Mouse (Mus musculus) hindbrain, postnatal 0 days (tissue): Measurements from ENCODE around the gene Zswim1. TPM values are rescaled to one million over a fixed set of nuclear protein-coding genes. Genes with fewer than 3 reads are reported as not detected.
"Not testable (repeated sequence)": the region's sequence is repeated elsewhere in the genome, so short reads cannot be mapped to it uniquely, and the experiment has no call there.

Source experiments
- ATAC-seq: fragments of 200-750 bp; cut with Nextera tagmentation; 2 replicates; pipeline ENCODE4 v1.8.0; 2017; ENCODE audit warnings: mild to moderate bottlenecking, moderate TSS enrichment, moderate library complexity
- DNase-seq: peaks from one replicate; pipeline ENCODE4 v3.0.0-alpha.2; 2015; ENCODE audit warnings: low spot score
- H3K27ac ChIP-seq: fragments of 300-500 bp; sonication (generic); 2 replicates; pipeline ENCODE4 v1.5.1; 2014; ENCODE audit warnings: mild to moderate bottlenecking
- H3K27me3 ChIP-seq: fragments of 300-500 bp; sonication (generic); 2 replicates; pipeline ENCODE4 v1.6.1; 2014; ENCODE audit warnings: low read length, mixed read lengths; ENCODE audit not compliant: insufficient read depth
- H3K36me3 ChIP-seq: fragments of 300-500 bp; sonication (generic); 2 replicates; pipeline ENCODE4 v1.6.1; 2014; ENCODE audit warnings: low read length, mixed read lengths; ENCODE audit not compliant: insufficient read depth
- H3K4me1 ChIP-seq: fragments of 300-500 bp; sonication (generic); 2 replicates; pipeline ENCODE4 v1.6.1; 2014; ENCODE audit warnings: antibody characterized with exemption, low read length, mixed read lengths; ENCODE audit not compliant: insufficient read depth
- H3K4me2 ChIP-seq: fragments of 300-500 bp; sonication (generic); 2 replicates; pipeline ENCODE4 v1.6.1; 2014; ENCODE audit warnings: low read depth, mild to moderate bottlenecking, low read length, moderate library complexity, mixed read lengths
- H3K4me3 ChIP-seq: fragments of 300-500 bp; sonication (generic); 2 replicates; pipeline ENCODE4 v1.5.1; 2014; ENCODE audit warnings: low read length
- H3K9ac ChIP-seq: fragments of 300-500 bp; sonication (generic); replicated peaks from 2 replicates; pipeline ENCODE4 v1.6.1; 2014; ENCODE audit warnings: mild to moderate bottlenecking, low read length, moderate library complexity, mixed read lengths
- H3K9me3 ChIP-seq: fragments of 300-500 bp; sonication (generic); 2 replicates; pipeline ENCODE4 v1.6.1; 2016; ENCODE audit warnings: low read length, mixed read lengths
- CTCF ChIP-seq: IDR thresholded peaks from 2 replicates; pipeline ENCODE4 v1.5.1; 2016; ENCODE audit warnings: antibody characterized with exemption, control low read depth, low read depth
- WGBS: fragments of 180-500 bp; shearing (Covaris S2); extraction: QIAGEN DNeasy Blood & Tissue Kit; methylation state at CpG from one replicate; pipeline ENCODE4 v1.1.7; 2014; 5-methylcytosine and 5-hydroxymethylcytosine counted together
- polyA plus RNA-seq: library from polyadenylated mRNA; unstranded; fragments of >200 nt; fragmentation: Nextera tagmentation; extraction: Ambion mirVana; gene quantifications from 2 replicates; pipeline ENCODE4 v1.2.1, GENCODE M21; 2015
- total RNA-seq: library from RNA; depleted of rRNA; stranded (reverse); fragments of >200 nt; gene quantifications from 2 replicates; pipeline ENCODE4 v1.2.3, GENCODE M21; 2014

Gene Zswim1
- total and polyA plus RNA-seq, 2 experiments from 2014 or later: 24.6 to 29.0 TPM

DNA sequence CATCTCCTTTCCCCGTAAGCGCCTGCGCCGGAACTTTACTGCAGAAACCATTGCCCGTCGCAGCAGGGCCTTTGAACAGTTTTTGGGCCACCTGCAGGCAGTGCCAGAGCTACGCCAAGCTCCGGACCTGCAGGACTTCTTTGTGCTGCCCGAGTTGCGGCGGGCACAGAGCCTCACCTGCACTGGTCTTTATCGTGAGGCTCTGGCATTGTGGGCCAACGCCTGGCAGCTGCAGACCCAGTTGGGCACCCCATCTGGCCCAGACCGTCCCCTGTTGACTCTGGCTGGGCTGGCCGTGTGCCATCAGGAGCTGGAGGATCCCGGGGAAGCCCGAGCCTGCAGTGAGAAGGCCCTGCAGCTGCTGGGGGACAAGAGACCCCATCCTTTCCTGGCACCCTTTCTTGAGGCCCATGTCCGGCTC is 30.6 kb upstream of the Zswim1 start:
- WGBS: 78% methylated on average over 18 of the region's 18 CpGs
- Histone ChIP-seq H3K9me3 (no peaks in the 10 kb centered on the region), H3K4me3 (no peak overlapping the region), H3K4me1 (no peaks in the 10 kb centered on the region; the same call in 1 of the 2 replicates), H3K27ac (no peak overlapping the region), H3K9ac (no peak overlapping the region), H3K36me3 (peaks cover 33% of the 10 kb centered on the region; the same call in 1 of the 2 replicates), H3K4me2 (no peak overlapping the region), H3K27me3 (no peaks in the 10 kb centered on the region)
- DNase-seq (no peak), ATAC-seq (no peak)
- TF ChIP-seq CTCF: no peak

DNA sequence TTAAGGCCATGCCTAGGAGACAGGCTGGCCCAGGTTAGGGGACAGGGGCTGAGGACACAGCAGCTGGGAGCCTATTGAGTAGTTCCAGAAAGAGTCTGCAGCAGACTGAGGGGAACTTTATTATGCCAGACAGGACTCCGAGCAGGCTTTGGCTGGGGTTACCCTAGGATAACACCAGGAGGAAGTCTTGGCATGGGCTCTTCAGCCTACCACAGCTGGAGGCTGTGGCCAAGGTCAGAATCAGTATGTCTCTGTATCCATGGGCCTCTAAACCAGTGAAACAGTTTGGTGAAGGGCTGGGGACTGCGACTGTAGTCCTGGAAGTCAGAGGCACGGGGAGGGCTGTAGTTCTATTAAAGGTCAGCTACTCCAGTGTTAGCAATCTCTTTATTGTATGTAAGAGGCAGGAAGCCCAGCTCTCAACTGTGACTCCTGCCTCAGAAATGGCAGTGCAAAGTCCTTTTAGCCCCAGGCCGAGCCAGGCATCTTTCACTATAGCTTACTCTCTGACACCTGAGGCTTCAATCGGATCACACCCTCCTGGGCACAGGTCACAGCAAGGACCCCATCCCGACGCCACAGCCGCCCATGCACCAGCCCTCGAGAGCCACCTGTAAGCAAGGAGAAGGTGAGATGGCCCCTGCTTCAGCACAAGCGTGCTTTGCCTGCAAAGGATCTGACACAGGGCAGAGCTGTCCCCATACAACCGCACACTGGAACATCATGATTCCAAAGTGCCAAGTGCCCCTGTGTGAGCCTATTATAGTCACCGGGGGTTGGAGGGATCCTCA is 29.9 kb upstream of the Zswim1 start:
- WGBS: 88% methylated on average over 12 of the region's 12 CpGs
- ATAC-seq: no peak; the same call in 1 of the 2 replicates
- peaks cover 36% of the 10 kb centered on the region; the same call in 1 of the 2 replicates for H3K36me3 ChIP-seq

DNA sequence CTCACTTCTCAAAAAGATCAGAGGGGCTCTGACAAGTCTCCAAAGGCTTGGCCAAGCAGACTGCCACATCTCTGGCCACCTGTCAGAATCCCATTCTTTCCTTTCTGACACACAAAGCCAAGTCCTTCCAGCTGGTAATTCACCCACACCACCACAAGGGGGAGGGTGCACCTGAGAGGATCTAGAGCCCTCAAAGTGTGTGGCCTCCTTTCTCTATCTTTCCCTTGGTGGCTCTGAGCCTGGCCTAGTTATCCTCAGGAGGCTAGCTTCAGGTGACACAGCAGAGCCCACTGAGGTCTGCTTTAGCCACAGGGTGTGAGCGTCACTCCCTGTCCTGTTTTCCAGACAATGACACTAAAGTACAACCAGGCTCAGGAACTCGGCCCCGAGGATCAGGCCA is 29.2 kb upstream of the Zswim1 start:
- no peaks in the 10 kb centered on the region for H3K9me3 ChIP-seq
- no peak overlapping the region for H3K4me2 ChIP-seq
- peak; percentile 78 for TF ChIP-seq CTCF
- no peak overlapping the region for H3K4me3 ChIP-seq
- peak overlapping the region; percentile 22; the same call in 1 of the 2 replicates for H3K27ac ChIP-seq
- H3K4me1 ChIP-seq: no peaks in the 10 kb centered on the region
- peak; percentile 64 for DNase-seq
- H3K27me3 ChIP-seq: no peaks in the 10 kb centered on the region
- peak; percentile 13; the same call in 1 of the 2 replicates for ATAC-seq
- 79% methylated on average over 3 of the region's 3 CpGs for WGBS
- no peak overlapping the region for H3K9ac ChIP-seq
- peaks cover 40% of the 10 kb centered on the region; the same call in 1 of the 2 replicates for H3K36me3 ChIP-seq

More for the DNA sequence above, 29.9 kb upstream of the Zswim1 start:
- H3K9ac ChIP-seq: no peak overlapping the region
- no peak overlapping the region for H3K4me2 ChIP-seq
- no peaks in the 10 kb centered on the region for H3K9me3 ChIP-seq
- no peak for TF ChIP-seq CTCF
- no peaks in the 10 kb centered on the region for H3K4me1 ChIP-seq
- no peak for DNase-seq
- H3K4me3 ChIP-seq: no peak overlapping the region
- H3K27ac ChIP-seq: no peak overlapping the region; the same call in 1 of the 2 replicates
- H3K27me3 ChIP-seq: no peaks in the 10 kb centered on the region

DNA sequence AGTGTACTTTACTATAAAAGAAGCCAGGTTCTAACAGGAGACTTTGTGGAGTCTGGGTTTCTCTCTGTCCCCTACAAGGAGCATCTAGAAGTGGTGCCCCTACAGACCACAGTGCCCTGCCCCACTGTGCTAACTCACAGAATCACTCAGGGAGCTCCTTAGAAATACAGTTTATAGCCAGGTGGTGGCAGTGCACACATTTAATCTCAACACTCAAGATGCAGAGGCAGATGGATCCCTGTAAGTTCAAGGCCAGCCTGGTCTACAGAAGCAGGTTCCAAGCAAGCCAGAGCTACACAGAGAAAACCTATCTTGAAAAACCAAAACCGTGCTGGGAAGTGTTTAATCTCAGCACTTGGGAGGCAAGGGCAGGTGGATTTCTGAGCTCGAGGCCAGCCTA is 28.7 kb upstream of the Zswim1 start:
- Histone ChIP-seq H3K4me3 (no peak overlapping the region), H3K27me3 (no peaks in the 10 kb centered on the region), H3K9ac (no peak overlapping the region), H3K4me1 (no peaks in the 10 kb centered on the region), H3K36me3 (peaks cover 40% of the 10 kb centered on the region; the same call in 1 of the 2 replicates), H3K27ac (0 out of 2 replicates have a peak overlapping the region, but pooled peaks have one; percentile 22), H3K4me2 (no peak overlapping the region), H3K9me3 (no peaks in the 10 kb centered on the region)
- 90% methylated on average over 2 of the region's 2 CpGs for WGBS
- ATAC-seq: no peak
- peak; percentile 39 for DNase-seq
- no peak for TF ChIP-seq CTCF

DNA sequence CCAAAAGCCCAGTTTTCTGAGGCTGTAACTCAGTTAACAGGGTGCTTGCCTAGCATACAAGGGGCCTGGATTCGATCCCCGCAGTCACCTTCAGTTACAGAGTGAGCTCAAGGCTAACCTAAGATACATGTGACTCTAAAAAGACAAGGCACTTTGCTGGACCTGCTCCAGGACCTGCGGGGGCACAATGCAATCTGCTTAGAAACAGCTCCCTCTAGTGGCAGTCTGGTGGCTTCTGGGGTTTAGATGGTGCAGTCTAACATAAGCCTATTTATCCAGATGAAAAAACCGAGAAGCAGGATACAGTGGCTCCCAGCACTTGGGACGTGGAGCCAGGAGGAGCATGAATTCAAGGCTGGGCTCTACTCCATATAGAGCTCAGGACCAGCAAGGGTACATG is 28.2 kb upstream of the Zswim1 start:
- Histone ChIP-seq H3K9ac (no peak overlapping the region), H3K4me2 (no peak overlapping the region), H3K4me1 (no peaks in the 10 kb centered on the region), H3K36me3 (peaks cover 40% of the 10 kb centered on the region; the same call in 1 of the 2 replicates), H3K27me3 (no peaks in the 10 kb centered on the region), H3K27ac (no peak overlapping the region), H3K9me3 (no peaks in the 10 kb centered on the region), H3K4me3 (no peak overlapping the region)
- peak; percentile 96 for DNase-seq
- 30% methylated on average over 5 of the region's 5 CpGs for WGBS
- ATAC-seq: peak; percentile 58
- TF ChIP-seq CTCF: peak; percentile 90

DNA sequence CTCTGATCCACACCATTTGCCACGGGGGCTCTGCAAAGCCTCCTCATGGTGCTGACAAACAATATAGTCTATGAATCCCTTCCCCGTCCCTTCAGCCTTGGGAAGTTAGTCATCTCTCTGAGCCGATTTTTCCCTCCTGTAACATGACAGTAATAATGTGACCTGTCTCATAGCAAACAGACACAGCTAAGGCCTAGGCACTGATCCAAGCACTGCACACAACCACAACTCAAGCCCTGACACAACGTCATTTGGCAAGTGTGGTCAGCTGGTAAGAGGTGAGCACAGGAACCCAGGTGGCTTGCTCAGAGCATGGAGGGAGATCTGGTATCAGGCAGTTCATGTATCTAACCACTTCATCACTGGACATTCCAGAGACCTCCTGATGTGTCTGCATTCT is 26.6 kb upstream of the Zswim1 start:
- no peaks in the 10 kb centered on the region for H3K9me3 ChIP-seq
- H3K4me2 ChIP-seq: no peak overlapping the region
- DNase-seq (no peak), ATAC-seq (no peak)
- H3K27me3 ChIP-seq: no peaks in the 10 kb centered on the region
- H3K27ac ChIP-seq: no peak overlapping the region
- TF ChIP-seq CTCF: no peak
- H3K4me3 ChIP-seq: no peak overlapping the region
- no peak overlapping the region for H3K9ac ChIP-seq
- H3K36me3 ChIP-seq: peaks cover 39% of the 10 kb centered on the region; the same call in 1 of the 2 replicates
- no peaks in the 10 kb centered on the region for H3K4me1 ChIP-seq
- 86% methylated on average over 4 of the region's 4 CpGs for WGBS

DNA sequence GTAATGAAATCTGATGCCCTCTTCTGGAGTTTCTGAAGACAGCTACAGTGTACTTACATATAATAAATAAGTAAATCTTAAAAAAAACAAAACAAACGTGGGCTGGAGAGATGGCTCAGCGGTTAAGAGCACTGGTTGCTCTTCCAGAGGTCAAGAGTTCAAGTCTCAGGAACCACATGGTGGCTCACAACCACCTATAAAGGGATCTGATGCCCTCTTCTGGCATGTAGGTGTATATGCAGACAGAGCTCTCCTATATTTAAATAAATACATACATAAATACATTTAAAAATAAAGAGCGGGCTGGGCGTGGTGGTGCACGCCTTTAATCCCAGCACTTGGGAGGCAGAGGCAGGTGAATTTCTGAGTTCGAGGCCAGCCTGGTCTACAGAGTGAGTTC is 23.9 kb upstream of the Zswim1 start:
- H3K27ac ChIP-seq, H3K4me2 ChIP-seq, ATAC-seq, H3K4me3 ChIP-seq, H3K9ac ChIP-seq, H3K4me1 ChIP-seq, H3K27me3 ChIP-seq, H3K9me3 ChIP-seq: not testable (repeated sequence)
- WGBS: 84% methylated on average over 6 of the region's 6 CpGs
- DNase-seq: peak; percentile 33
- TF ChIP-seq CTCF: peak; percentile 44
- peaks cover 27% of the 10 kb centered on the region; the same call in 1 of the 2 replicates for H3K36me3 ChIP-seq
